Mouse (Mus musculus): ENCODE results near the gene 9530003J23Rik. TPM values are rescaled to one million over a fixed set of nuclear protein-coding genes. Genes with fewer than 3 reads are reported as not detected.
"Not testable (repeated sequence)": the region's sequence is repeated elsewhere in the genome, so short reads cannot be mapped to it uniquely, and the experiment has no call there.

Gene 9530003J23Rik
- total RNA-seq (2021), result not detected

GRCm38 (mm10) chr10:117238603-117239002 is at the start of gene 9530003J23Rik:
TSS of gene 9530003J23Rik (minus strand) at chr10:117238703.
- DNase-seq, result no peak

GRCm38 (mm10) chr10:117287226-117287850 is 48.8 kb upstream of the 9530003J23Rik start:
- DNase-seq, result no peak

GRCm38 (mm10) chr10:117286366-117286970 is 48.0 kb upstream of the 9530003J23Rik start:
- no peak for DNase-seq

GRCm38 (mm10) chr10:117285584-117285983 is 47.1 kb upstream of the 9530003J23Rik start:
- not testable (repeated sequence) for DNase-seq

- no peak for DNase-seq
Measured at GRCm38 (mm10) chr10:117284578-117285520, 46.3 kb upstream of the 9530003J23Rik start.

GRCm38 (mm10) chr10:117283871-117284577 is 45.5 kb upstream of the 9530003J23Rik start:
- no peak for DNase-seq

GRCm38 (mm10) chr10:117283196-117283595 is 44.7 kb upstream of the 9530003J23Rik start:
- not testable (repeated sequence) for DNase-seq

GRCm38 (mm10) chr10:117282551-117282950 is 44.0 kb upstream of the 9530003J23Rik start:
- DNase-seq, result no peak

- no peak for DNase-seq
Measured at GRCm38 (mm10) chr10:117282049-117282448, 43.5 kb upstream of the 9530003J23Rik start, which contains the start of gene Lyz2. TSS of gene Lyz2 (minus strand) at chr10:117282321.

GRCm38 (mm10) chr10:117281381-117281920 is 42.9 kb upstream of the 9530003J23Rik start:
- no peak for DNase-seq

- no peak for DNase-seq
Measured at GRCm38 (mm10) chr10:117280000-117280399, 41.5 kb upstream of the 9530003J23Rik start.

GRCm38 (mm10) chr10:117278510-117278909 is 40.0 kb upstream of the 9530003J23Rik start:
- not testable (repeated sequence) for DNase-seq

- not testable (repeated sequence) for DNase-seq
Measured at GRCm38 (mm10) chr10:117277779-117278178, 39.3 kb upstream of the 9530003J23Rik start.

- no peak for DNase-seq
Measured at GRCm38 (mm10) chr10:117275681-117276369, 37.3 kb upstream of the 9530003J23Rik start.

- DNase-seq, result not testable (repeated sequence)
Measured at GRCm38 (mm10) chr10:117274645-117275044, 36.1 kb upstream of the 9530003J23Rik start.

GRCm38 (mm10) chr10:117272023-117272422 is 33.5 kb upstream of the 9530003J23Rik start:
- no peak for DNase-seq

GRCm38 (mm10) chr10:117259870-117260269 is 21.4 kb upstream of the 9530003J23Rik start:
- no peak for DNase-seq

- DNase-seq, result no peak
Measured at GRCm38 (mm10) chr10:117235866-117236265, 2.6 kb downstream of the 9530003J23Rik start.

GRCm38 (mm10) chr10:117234825-117235224 is 3.7 kb downstream of the 9530003J23Rik start:
- DNase-seq, result no peak

GRCm38 (mm10) chr10:117229826-117230225 is 8.7 kb downstream of the 9530003J23Rik start:
- no peak for DNase-seq

GRCm38 (mm10) chr10:117226002-117226401 is 12.5 kb downstream of the 9530003J23Rik start:
- DNase-seq, result no peak

Measured in heart, postnatal 4 days (tissue).